Mouse (Mus musculus) fat pad, adult 2 months (tissue): ENCODE results near the gene Pcsk2.

ENCODE experiments used
- DNase-seq: peaks from one replicate; pipeline ENCODE4 v3.0.0-alpha.2; 2011; ENCODE audit warnings: low read depth, low spot score; ENCODE audit errors: extremely low read depth

The Pcsk2 gene

DNA sequence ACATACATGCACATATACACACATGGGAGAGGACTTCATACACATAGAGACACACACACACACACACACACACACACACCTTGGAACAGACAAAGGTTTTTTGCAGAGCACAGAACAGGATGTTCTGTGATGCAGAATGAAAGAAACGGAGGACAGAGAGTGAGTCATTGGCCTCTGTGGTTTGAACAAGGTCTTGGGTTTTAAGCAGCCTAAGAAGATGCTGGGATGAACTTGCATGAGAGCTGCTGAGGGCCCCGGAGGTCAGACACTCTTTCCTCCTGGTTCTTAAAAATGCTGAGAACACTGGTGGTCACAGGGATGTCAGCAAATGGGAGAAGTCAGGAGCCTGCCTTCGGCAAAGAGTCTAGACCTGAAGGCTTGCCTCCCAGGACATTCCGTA, 178.1 kb downstream of the Pcsk2 start:
- no peak for DNase-seq

DNA sequence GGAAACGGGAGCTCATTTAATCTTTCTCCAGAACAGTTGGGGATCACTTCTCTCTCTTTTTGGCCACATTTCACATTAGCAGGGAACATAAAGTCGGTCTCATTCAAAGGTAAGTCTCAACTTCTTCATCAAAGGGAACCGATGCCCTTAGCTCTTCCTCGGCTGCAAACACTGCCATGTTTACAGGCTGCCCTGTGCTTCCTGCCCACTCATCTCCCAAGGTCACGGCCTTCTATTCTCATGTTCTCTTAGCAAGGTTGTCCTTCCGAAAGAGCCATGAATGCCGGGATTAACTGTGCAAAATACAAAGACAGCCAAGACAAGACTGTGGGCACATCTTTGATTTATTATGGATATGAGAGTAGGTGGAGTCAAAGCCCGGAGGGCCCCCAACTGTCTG, 178.8 kb downstream of the Pcsk2 start:
- no peak for DNase-seq

DNA sequence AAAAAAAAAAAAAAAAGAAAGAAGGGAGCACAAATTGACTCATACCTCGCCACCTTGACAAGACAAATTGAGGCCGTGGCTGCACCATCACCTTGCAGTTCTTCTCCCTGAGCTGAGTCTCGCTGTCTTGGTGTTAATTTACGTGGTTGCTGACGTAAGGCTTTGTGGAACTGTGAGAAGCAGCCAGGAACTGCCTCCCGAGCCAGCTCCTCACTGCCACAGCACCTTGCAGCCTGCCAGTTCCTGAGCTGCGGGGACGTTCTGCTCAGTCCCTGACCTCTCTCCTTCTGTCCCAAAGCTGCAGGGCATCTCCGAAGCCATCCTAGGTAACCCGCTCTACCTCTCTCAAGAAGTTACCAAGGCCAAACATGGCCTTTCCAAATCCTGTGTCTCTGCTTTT, 186.5 kb downstream of the Pcsk2 start:
- no peak for DNase-seq

DNA sequence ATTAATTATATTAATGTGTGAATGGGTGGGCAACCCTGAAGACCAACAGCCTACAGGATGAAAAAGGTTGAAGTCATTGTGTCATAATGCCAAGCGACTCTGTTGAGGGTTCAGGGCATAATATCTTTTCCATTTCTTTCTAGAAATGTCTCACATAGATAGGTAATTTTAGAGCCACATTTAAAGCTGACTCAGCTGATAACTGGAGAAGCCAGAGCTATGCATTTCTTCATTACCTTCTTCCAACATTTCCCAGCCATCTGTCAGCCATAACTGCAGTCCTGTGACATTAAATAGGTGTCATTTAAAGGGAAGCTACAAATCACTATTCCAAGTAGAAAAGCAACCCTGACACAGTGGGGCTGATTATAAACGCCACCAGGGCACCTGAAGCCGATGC, 189.5 kb downstream of the Pcsk2 start:
- DNase-seq: no peak

DNA sequence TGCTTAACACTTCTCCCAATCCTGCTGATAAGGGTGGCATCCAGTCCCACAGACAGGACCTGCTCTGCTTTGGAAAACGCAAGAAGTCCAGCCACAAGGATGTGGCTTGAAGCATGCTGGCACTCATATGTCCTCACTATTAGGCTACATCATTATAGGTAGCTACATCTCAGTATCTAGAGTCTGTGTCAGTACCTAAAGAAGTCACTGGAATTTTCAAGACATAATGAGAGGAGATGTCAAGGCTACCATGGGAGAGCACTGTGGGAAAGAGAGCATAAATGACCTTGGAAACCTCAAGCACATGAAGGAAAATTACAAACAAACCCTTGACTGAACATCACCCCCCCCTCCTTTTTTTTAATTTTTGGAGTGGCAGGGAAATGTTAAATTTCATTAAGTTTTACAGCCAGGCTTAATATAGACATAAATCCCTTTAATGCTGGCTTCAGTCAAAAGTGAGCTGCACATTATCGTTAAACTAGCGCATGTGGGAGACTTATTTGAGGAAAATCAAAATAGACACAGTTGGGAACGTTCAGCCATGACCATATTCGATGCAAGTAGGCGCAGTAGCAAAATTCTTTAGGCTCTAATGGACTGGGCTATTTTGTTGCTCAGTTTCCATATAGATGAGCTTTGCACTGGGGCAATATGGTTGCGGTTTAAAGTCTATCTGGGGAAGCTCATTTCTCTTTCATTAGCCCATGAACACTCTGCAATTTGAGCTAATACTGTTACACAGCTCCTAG, 193.7 kb downstream of the Pcsk2 start:
- DNase-seq: no peak

DNA sequence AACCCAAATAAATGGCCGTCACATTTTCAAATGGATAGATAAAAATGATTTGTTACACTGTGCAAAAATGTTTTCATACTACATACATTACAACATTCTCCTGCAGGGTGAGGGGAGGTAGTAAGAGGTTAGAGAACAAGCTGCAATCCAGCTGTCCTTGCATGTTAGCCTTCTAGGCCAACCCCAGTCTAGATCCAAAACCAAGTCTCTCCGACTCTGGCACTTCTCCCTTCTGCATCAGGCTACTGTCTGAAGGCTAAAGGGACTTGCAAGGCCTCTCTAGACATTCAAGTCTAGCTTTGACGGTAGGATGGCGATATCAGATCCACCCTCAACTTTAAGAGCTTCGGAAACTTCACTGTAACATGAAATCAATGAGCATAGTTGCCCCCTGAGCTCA, 196.5 kb downstream of the Pcsk2 start:
- DNase-seq: no peak

DNA sequence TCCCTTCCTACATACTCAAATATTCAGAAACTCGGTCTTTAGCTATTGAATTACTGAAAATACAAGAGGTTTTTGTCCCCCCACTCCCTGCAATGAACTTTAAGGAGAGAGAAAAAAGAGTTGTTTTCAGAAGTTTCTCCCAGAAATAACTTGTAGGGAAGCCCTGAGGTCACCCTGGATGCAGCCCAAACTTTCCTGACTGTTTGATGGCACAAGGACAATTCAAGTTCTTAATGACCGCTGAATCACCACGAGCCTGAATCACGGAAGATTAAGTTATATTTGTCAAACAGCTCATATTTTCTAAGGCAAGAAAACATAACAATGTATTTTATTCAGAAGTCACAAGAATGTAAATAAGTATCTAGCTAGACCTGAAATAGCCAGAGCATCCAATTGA, 197.1 kb downstream of the Pcsk2 start:
- DNase-seq: no peak

DNA sequence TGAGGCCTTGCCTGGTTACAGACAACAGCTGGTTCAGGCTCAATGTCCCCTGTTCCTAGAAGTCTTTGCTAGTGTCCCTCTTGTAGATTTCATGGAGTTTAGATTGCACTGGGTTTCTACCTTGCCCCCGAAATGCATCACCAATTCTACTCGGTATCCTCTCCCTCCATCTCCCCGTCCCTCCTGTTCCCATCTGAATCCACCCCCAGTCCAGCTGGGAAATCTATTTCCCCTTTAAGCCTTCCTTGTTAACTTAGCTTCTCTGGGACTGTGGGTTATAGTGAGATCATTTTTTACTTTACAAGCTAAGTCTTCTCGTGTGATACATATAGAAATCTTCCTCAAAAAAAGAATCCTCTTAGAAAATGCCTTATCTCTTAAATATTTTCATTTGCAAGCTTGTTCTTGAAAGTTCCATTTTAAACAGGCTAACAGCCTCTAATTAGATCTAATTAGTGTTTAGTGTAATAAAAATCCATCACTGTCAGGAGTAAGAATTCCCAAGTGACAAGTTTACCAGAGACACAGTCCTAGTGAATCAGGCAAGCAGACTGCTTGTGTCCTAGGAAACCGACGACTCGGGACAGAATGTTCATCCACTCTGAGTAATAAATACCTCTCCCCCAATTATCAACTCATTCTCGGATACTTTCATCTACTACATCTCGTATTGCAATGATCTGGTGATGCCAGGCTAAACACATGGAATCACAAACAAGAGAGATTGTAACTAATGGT, 206.3 kb downstream of the Pcsk2 start:
- DNase-seq: no peak

DNA sequence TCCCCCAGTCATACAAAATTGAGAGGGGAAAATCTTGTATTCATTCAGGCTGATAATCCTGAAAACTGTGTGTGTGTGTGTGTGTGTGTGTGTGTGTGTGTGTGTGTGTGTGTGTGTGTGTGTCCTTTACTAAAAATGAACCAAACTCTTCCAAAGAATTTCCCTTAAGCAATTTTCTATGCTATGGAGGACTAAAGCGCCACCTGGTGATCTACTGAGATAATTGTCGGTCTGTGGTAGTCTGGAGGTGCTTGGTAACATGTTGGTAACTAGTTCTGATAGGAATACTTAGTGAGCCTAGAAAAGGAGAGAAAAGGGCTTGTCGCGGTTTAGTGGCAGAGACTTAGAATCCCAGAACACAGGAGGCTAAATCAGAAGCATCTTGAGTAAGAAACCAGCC, 230.5 kb downstream of the Pcsk2 start:
- no peak for DNase-seq

DNA sequence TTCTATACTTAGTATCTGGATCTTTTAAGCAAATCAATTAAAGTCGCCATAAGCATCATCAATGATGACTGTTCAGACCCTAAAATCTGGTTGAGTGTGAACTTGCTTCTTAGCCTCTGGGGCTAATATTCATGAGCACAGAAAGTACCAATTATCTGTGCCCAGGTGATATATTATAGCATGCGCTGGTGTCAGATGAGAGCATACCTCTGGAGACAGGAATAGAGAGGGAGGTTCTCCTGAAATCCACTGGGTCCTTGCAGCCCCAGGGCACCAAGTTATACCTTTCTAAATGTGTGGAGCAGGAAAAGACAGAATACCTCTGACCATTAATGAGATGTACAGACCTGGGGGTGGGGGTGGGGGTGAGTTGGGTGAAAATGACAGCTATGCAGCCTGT, 234.4 kb downstream of the Pcsk2 start:
- no peak for DNase-seq

DNA sequence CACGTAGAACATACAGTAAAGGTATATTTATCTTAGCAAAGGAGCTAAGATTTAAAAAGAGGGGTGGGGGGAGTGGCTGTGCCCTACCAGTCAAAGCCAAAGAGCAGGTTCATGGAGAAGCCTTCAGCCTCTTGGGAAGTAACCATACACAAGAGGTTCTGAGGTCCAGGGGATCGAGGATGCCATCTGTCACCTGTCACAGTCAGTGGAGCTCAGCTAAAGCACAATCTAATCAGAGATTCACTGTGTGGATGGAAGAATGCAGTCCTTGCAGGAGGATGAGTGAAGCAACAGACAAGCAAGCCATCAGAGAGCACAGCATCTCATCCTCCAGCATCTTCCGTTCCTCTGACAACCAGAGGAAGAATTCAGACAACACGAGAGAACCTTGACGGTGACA, 244.0 kb downstream of the Pcsk2 start:
- no peak for DNase-seq

DNA sequence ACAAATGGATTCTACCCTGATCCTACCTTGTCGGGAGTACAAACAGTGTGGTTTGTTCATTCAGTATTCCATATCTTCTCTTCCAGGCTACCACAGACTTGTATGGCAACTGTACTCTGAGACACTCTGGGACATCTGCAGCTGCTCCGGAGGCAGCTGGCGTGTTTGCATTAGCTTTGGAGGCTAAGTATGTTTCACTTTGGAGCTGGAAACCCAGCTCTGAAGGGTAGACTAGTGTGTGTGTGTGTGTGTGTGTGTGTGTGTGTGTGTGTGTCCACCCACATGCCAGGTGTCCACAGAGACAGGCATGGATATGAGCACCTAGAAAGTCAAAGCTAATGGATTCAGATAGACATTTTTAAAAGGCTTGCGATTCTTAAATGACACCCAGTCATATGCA, 249.9 kb downstream of the Pcsk2 start:
- no peak for DNase-seq

DNA sequence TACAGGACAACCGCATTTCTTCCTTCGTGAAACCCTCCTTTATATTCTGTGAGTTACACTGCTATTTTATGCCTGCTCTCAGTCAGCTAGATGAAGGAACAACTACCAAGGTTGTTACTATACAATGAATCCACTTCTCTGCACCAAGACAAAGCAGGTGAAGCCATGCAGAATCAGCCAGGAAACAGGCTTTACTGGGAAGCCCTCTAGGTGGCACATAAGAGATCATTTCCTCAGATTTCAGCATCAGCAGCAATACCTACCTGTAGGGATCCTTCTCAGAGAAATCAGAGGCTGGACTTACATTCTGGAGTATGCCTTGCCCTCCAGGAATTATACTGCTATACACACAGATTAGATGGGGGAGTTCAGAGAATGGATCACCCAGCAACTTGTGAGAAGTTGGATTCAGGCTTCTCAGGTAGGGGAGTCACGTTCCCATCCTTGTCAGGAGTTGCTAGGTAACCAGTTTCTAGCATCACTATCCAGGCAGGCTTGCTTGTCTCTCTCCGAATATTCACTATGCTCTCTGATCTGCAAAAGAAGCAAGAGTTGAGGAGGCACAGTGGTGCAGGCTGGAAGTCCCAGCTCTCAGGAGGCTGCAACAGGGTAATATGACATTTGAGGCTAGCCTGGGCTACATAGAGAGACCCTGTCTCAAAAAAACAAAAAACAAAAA, 250.5 kb downstream of the Pcsk2 start:
- no peak for DNase-seq

DNA sequence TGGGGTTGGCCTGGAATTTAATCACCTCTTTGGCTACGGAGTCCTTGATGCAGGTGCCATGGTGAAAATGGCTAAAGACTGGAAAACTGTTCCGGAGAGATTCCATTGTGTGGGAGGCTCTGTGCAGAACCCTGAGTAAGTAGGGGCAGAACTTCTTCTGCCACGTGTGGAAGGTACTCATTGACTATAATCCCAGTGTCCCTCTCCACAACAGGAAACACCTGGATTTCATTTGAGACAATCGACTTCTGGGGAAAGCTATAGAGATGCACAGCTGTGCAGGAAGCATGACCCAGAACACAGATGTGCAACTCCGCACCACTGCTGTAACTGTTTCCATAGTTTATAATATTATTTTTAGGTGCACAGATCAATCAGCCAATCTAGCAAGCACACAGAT, 255.1 kb downstream of the Pcsk2 start:
- DNase-seq: no peak

DNA sequence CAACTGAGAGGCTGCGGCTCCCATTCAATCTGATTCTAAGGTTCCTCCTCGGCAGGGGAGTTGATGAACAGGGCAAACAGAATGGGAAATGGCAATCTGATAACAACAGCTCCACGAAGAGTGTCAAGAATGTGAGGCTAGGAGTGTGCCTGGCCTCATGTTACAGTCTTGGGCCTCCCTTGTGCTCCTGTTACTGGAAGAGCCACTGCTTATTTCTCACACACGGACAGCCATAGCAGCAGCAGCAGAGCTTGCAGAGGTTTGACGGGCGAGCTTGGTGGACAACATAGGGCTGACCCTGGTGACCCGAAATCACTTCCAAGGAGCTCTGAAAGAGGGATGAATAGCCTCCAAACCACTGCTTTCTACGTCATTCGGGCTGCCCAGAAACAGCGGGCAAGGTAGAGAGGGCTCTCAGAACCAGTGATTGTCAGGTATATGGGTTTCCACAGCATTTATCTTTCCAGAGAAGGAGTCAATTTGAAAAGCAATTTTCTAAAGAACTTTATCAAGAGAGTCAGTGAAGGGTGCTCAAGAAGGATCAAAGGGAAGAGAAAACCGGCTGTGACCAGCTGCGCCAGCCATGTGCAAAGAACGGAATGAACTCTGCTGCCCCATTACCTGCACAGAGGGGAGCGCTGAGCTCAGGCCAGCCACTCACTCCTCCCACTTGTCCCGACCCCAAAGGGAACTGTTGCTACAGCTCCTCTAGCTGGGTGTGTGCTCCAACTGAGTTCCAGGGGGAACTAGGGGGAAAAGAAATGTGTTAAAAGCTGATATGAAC, 260.4 kb downstream of the Pcsk2 start:
- no peak for DNase-seq

DNA sequence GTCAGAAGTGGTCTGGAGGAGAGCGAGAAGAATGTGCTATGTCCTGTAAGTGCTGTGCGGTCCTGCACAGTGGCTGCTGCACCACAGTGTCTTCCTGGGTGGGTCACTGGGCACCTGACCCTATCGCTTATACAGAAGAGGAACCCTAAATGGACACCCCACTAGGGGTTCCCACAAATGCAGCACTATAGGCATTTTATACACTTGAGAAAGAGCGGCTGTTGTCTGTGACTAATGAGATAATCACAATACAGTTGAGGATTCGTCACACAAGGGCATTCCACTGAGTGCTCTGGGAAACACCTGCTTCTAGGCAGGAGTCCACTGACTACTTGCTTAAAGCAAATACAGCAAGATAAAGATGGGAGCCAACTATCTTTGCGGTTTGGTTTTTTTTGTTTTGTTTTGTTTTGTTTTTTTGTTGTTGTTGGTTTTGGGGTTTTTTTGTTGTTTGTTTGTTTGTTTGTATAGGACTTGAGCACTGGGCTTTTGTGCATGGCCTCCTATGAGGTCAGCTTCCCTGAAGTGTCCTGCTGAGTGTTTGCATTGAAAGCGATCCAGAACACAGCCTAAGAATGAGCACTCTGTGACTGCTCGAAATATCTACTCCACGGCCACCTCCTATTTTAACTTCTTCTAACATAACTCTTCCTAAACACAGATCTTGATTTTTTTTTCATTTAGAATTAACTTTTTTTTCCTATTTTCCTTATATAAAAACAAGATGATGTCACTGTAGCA, 261.1 kb downstream of the Pcsk2 start:
- DNase-seq: no peak

DNA sequence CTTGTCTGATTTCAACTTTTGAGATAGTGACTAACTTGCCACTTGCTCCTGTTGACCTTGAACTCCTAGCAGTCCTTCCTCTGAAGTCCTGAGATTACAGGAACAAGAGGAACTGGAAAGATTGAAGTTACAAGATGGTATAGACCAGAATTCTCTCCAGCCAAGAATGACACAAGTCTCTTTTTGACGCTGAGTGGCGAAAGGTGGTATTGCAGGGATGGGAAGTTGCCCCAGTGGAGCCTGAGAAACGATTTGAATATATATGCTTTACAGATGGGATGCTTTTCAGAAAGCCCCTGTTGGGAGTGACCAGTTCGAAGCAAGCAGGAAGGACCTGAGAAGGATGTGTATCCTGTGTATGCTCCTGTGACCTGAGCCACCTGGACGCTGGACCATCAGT, 262.8 kb downstream of the Pcsk2 start:
- DNase-seq: no peak

DNA sequence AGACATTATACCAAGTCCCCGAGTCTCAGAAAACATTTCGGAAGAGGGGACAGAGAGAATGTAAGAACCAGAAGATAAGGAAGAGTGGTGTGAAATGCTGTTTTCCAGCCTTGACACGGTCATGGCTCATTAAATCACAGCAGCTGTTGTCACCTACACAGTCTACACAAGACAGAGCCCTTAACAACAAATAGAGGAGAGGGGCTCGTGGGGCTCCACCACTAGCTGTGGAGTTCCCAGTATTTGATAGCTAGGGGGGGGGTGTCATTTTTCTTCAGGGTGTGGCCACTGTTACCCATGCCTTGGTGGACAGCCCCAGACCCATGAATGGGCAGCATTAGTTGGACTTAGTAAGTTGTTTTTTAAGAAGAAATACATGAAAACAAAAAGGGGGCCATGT, 266.3 kb downstream of the Pcsk2 start:
- no peak for DNase-seq

DNA sequence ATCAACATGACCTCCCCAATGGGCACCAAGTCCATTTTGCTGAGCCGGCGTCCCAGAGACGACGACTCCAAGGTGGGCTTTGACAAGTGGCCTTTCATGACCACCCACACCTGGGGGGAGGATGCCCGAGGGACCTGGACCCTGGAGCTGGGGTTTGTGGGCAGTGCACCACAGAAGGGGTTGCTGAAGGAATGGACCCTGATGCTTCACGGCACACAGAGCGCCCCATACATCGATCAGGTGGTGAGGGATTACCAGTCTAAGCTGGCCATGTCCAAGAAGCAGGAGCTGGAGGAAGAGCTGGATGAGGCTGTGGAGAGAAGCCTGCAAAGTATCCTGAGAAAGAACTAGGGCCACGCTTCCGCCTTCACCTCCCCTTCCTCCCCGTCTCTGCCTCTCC, 267.5 kb downstream of the Pcsk2 start:
- DNase-seq: no peak

DNA sequence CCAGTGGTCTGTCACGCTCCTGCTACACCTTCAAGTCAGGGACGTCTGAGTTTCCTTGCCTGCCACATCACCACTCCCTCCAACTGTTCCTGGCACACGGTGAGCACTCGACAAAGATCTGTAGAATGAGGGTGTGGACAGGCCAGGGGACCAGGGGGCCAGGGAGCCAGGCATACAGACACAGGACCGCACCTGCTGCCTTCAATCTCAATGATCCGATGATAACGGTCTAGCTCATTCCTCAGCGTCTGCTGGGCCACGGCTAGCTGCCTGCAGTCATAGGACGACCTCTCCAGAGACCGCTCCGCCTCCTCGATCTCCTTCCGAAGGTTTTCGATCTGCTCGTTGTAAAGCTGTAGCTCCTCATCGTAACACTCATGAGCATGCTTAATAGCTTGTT, 285.7 kb downstream of the Pcsk2 start:
- no peak for DNase-seq

DNA sequence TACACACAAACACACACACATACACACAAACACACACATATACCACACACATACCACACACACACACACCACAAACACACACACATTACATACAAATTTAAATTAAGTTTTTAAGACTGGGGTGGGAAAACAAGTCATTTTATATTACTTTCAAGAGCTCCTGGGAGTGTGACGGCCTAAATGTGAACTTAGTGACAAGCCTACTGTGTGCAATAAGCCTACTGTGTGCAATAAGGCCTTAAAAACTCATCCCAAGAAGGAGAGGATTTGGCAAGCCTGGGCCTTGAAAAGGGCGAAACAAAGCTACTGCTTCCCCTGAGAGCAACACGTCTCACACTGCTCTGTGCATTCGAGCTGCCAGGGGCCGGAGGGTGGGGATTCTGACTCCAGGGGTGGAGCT, 286.8 kb downstream of the Pcsk2 start:
- DNase-seq: no peak
